Mouse (Mus musculus) frontal cortex, postnatal 25 days (tissue): ENCODE data around the gene Iqgap1.

Experiments
- DNase-seq, 2 experiments: peaks; one replicate each; pipeline ENCODE4 v3.0.0; 2022; ENCODE audit warnings: low spot score in 2 of 2

Gene Iqgap1

DNA sequence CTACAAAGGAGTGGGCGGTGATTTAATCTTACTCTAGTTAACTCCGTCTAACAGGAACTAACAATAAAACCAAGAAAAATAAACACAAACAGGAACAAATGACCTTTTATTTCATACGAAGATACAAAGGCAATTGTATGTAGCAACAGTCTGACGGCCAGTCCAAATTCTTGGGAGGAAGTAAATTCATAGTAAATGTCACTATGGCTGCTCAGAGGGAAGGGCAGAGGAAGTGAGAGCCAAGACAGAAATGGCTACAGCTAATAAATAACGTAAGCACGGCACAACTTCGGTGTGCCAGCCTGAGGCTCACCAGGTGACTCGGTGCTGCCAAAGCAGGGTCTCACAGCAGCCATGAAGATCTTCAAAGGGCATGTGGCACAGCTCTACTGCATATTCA, 114.3 kb downstream of the Iqgap1 start:
- DNase-seq = no peak

DNA sequence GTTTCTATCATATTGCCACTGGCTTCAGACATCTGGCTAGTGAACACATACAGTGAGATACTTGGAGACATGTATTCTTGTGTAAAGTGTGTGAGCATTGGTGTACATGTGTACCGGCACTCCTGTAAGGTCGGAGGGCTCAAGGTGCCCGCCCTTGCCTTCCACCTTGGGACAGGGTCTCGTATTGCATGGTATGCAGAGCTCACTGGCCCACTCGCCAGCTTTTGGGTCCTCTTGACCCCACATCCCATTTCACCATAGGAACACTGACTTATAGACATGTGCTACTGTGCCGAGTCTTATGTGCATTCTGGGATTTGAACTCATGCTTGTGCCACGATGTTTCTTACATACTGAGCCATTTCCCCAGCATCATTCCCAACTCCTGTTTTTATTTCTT, 115.4 kb downstream of the Iqgap1 start:
- DNase-seq = no peak

DNA sequence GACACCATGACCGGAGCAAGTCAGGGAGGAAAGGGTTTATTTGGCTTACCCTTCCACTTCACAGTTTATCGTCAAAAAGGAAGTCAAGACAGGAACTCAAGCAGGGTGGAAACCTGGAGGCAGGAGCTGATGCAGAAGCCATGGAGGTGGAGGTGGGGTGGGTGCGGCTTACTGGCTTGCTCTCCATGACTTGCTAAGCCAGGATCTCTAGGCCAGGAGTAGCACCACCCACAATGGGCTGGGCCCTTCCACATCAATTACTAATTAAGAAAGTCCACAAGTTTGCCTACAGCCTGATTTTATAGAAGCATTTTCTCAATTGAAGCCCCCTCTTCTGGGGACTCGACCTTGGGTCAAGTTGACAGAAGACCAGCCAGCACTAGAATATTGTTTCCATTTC, 121.7 kb downstream of the Iqgap1 start:
- no peak for DNase-seq

DNA sequence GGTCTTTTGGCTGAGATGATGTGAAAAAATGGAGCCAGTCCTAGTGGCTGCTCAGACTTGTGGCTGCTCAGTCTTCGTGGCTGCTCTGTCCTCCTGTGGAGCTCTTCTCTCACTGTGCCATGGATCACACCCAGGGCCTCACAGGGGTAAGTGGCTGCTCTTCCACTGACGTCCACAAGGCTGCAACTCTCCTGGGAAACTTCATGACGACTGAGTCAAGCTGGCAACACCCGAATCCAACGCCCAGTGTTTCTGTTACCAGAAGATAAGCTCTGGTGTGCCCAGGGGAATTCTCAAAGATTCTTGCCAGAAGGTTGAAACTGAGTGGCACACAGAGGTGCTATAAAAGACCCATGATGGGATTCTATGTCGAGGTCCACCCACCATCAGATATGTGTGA, 123.3 kb downstream of the Iqgap1 start:
- DNase-seq = no peak

DNA sequence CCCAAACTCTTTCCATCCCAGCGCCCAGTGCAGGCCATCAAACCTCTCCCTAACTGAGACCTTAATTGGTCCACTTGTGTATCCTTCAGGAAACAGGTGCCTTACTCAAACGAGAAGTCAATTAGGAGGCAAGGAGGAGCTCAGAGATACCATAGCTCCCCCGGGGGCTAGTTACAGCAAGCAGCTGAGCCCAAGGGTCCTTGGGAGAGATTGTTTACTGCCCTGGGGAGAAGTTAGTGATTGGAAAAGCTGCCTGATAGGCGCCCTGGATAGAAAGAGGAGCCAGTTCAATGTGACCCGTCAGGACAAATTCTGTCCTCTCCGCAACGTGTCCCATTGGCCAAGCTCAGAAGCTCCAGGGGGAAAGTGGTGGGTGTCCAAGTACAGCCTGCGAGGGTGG, 126.1 kb downstream of the Iqgap1 start:
- no peak for DNase-seq

DNA sequence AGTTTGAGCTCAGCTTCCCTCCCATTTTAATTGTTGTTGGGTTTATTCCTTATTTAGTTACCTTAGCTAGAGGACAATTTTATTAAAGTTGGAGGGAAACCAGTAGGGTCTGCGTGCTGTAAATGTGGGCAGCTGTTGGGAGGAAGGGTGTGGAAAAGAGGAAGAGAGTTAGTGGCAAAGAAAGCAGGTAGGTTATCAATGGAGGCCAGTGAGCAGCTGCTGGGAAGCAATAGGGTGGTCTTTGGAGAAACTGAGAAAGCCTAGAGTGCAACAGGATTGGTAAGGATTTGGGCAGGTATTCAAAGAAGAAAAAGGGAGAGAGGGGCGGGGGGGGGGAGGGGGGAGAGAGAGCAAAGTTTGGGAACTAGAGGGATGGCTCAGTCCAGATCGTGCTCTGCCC, 126.8 kb downstream of the Iqgap1 start:
- DNase-seq = no peak

DNA sequence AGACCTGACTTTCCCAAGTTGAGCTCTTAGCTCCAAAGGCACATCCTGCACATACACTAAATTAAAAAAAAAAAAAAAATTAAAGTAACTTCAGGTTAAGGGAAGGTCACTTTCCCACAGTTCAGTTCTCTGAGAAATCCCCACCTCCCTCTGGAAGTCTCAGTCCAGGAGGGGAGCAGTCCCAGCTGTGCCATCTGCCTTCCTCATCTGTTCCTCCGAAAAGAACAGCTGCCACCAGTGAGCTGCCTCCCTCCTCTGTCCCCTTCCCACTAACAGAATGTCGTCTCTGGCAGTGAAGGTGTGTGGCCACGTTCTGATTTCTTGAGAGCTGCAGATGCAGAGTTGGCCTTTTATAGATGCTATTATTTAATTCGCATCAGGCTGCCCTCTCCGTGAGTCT, 127.9 kb downstream of the Iqgap1 start:
- DNase-seq = no peak

DNA sequence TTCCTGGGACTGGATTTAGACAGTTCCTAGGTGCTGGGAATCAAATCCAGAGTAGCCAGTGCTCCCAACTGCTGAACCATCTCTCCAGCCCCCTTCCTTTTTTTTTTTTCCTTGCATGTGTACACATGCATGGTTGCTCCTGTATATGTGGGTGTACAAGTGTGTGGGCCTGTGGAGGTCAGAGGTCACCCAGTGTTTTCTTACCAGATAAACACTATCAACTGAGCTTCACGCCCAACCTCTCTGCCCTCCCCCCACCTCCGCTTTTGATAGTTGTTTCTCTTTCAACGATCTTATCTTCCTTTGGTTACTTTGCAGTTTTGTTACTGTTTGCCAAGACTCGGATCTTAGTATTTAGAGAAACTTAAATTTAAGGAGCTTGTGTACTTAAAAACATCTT, 128.9 kb downstream of the Iqgap1 start:
- DNase-seq = no peak

DNA sequence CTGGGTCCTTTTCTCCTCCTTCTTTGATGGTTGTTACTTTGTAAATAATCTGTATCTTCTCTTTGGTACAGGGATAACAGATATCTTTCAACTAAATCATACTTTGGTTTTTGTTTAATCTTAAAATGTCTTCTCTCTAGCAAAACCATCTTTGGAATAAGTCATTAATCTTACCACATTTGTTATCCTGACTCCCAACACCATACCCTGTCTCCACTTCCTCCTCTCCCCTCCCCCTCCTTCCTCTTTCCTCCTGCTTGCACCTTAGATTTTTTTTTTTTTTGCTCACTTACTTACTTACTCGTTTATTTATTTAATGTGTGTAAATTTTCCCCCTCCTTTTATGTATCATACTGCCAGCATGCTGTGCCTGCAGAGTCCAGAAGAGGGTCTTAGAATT, 129.4 kb downstream of the Iqgap1 start:
- DNase-seq = no peak

DNA sequence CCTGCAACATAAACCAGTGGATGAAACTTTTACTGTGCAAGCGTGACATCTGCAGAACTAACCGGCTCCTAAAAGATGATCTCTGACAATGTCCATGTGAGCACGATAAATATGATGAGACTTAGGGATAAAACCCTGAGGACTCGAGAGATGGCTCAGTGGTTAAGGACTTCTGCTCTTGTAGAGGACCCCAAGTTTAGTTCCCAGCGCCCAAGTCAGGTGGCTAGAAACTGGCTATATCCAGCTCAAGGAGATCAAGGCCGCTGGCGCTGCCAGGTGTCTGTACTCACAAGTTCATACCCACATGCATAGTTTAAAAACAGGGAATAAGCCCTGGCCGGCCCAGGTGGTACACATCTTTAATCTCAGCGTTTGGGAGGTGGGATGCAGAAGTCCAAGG, 133.3 kb downstream of the Iqgap1 start:
- no peak for DNase-seq

DNA sequence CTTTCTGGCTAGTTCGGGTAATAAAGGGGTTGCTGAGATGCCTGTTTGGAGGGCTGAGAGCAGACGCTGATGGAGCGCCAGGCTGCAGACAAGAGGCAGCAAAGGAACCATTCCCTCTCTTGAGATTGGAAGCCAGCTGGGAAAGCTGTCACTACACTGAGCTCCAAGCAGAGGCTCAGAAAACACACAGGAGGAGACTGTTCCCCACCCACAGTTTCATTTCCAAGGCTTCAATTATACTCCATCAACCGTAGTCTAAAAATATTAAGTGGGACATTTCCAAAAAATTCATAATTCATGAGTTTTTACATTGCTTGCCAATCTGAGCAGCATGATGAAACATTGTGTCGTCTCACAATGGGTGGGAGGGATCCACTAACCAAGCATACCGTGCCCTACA, 134.6 kb downstream of the Iqgap1 start:
- peak in 1 of 2 experiments; percentile 25 for DNase-seq

DNA sequence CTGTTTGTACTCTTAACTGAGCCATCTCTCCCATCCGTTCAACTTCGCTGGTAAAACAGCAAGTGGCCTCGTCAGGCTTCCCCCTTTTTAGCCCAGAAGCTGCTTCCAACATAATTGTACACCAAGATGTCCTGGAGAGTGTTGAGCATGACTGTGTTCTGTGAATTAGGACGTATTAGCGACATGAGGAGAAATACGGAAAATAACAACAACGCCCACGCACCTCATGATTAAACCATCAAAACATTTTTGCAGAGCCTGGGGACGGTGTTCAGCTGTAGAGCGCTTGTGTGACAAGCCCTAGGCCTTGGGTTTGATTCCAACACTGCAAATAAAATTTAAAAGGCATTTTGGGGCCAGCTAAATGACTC, 136.6 kb downstream of the Iqgap1 start:
- no peak for DNase-seq

DNA sequence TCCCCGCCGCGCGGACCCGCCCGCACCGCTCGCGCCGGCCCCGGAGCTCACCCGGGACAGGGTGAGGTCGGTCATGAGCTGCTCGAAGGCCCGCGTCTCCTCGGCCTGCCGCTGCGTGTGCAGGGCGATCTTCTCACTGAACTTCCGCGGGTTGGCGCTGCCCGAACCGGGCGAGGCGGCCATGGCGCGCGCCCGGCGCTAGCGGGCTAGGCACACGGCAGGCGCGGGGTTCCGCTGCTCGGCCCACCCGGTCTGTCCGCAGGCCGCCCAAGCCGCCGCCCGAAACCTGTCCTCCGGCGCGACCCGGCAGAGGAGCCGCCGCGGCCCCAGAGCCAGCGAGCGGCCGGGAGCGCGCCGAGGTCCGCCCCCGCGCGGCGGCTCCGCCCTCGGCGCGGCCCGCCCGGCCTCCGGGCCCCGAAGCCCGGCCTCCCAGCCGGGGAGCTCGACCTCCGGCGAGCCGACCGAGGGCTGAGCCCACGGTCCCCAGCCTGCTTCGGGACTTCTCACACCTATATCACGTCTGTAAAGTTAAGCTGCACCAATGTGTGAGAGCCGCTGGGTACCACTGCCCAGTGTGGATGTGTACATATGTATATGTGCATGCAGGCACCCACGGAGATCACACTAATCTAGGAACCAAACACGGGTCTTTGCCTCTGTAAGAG, 137.1 kb downstream of the Iqgap1 start, which contains the start of gene Crtc3:
Crtc3 (minus strand) TSS at position 322 of the 665 bp plus-strand sequence.
- peak; percentile 22 to 33 for DNase-seq

DNA sequence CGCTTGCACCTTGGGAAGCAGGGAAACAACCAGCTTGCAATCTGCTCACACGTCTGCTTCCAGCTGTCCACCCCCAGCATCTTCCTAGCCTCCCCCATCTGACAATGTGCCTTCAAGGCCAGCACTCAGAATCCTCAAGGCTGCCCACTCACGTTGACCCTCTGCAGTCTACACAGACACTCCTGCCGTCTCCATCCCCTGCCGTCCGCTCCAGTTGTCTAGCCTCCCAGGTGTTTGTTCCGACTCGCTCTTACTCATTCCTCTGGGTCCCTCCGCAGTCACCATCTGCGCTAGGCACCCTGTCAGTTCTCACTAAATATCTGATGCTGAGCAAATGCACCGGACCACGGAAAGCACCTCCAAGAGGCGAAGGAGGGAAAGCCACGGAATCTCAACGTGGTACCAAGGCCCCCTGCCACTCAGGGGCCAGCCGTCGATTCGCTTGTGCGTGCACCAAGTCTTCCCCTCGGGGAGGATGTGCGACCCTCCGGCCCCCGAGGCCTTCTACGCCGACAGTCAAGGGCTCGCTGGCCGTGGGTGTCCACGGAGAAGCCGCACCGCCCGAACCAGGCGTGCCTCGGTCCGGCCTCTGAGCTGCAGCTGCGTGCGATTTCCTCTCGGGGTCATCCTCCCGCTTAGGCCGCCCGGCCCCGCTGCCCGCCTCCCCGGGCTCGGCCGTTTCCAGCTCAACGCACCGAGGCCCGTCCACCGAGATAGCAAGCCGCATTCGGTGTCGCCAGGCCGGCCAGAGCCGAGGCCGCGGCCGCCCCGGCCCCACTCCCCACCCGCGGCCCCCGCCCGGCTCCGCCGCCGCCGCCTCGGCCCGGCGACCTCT, 137.8 kb downstream of the Iqgap1 start:
- peak; percentile 44 to 46 for DNase-seq

DNA sequence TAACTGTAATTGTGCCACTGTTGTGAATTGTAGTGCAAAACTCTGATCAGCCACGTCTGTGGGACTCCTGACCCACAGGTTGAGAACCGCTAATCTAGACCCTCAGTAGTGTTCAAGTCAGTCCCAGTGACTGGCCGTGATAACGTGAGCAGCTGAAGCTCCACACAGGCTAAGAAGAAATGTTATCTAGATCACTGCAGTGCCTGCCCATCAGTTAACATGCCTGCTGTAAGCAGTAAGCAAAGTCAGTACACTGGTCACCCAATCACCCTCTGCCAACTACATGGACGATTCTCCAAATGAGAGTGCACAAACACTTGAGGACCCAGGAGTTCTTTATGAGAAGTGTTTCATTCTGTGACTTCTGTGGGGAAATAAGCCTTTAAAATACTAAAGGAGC, 140.1 kb downstream of the Iqgap1 start:
- DNase-seq = no peak

DNA sequence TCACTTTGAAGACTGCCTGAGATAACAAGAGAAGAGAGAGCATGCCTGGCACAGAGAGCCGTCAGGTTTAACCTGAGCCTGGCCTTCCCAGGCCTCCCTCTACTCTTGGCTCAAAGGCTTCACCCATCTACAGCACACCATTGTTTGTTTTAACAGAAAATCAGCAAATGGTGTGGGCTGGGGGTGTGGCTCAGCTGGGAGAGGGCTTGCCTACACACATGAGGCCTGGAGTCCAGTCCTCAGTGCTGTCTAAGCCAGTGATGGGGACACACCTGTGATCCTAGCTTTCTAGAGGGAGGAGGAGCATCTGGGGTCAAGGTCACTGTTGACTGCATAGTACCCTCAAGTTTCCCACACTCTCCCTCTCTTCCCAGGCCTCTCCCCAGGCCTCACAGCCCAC, 143.1 kb downstream of the Iqgap1 start:
- no peak for DNase-seq

DNA sequence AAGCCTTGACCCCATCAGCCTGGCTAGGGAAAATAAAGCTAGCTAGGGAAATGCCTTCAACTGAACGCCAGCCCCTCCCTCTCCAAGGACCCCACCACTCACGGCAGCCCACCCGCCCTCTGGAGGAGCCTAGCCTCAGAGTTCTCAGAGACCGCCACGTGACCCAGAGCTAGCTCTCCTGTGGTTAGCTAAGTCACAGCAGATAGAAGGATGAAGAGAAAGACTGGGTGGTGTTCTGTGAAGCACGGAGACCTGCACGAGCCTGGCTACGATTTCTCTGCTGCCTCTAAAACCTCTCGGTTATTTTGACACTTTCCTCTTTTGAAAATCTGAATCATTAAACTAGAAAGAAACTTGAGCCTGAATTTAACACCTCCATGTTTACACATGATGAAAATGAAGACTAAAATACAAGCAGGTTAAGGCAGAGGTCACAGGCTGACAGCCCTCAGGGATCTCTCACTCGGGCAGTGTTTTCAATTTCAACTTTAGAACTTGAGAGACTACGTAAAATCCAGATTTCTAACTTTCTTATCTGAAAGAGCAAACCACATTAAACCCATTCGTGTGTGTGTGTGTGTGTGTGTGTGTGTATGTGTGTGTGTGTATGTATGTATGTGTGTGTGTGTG, 145.4 kb downstream of the Iqgap1 start:
- no peak for DNase-seq

DNA sequence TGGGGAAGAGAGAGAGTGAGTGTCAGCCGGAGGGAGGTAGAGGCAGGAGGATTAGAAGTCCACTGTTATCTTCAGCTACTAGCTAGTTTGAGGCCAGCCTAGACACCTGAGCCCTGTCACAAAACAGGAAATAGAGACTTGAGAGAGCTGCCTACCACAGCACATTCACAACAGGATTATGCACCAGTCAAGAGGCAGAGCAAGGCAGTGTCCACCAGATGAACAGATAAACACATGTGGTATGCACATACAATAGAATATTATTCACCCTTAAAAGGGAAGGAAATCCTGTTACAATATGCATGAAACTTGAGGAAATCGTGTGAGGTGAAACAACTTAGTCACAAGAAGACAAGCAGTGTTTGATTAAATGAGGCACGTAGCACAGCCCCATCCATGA, 153.5 kb downstream of the Iqgap1 start:
- DNase-seq = no peak

DNA sequence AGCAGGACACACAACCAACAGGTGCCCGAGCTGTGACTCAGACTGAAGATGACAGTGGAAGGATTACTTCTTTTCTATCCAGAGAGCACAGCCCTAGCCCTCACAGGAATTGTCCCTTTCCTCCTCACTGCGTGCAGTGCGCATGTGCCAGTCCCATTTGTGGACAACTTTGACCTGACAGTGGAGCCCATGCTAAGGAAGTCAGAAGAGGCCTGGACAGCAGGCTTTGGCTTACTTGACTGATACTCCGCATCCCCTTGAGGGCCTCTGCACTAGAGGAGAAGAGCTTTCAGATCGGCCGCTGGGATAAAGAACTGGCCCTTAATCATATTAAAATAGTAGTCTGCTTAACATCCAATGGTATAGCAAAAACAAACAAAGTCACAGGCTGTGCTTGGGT, 154.9 kb downstream of the Iqgap1 start:
- DNase-seq = no peak

DNA sequence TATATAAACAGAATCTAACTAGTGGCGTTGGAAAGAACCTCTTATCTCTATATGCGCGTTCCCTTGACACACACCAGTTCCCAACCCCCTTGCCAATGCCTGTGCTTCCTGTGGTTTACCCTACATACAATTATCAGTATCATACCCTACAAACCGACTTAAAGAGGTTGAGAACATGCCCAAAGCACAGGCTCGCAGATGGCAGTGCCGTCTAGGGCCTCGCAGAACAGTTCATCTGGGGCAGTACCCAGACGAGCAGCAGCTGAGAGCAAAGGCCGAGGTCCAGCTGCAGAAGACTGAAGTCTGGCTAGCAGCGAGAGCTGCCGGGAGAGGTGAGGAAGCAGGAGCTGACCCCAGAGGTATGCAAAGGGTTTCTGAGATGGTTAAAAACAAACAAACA, 158.6 kb downstream of the Iqgap1 start:
- DNase-seq = no peak

DNA sequence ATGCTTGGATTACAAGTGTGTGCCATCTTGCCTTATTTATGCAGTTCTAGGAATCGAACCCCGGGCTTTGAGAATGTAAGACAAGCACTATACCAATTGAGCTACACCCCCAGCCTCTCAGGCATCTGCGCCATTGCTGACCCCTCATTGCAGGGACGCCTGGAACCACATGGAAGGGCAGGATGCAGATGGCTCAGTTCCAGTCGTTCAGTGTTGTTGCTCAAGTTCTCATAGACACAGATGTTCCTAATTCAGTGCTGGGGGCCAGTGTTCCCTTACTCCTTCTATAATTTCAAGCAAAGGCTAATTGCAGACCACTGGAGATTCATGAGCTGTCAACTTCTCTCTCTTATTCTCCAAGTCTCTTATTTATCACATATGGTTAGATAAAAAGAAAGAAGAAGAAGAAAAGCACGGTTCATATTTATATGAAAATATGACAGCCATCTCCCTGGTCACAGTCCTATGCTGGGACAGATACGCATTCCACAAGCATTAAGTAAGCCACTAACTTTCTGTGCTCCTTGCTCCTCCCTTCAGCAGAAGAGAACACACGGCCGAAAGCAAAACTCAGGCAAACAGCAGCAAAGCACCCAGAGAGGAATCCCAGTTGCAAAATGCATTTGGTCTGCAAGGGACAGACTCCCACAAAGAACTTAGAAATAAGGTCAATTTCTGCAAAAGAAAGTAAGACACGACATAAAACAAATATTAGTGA, 159.4 kb downstream of the Iqgap1 start:
- no peak for DNase-seq
